Mouse (Mus musculus) monocyte, adult 5-6 weeks (primary cell): Measurements from ENCODE around the gene Itgb3bp. TPM values are rescaled to one million over a fixed set of nuclear protein-coding genes. Genes with fewer than 3 reads are reported as not detected.

Experiments
- ATAC-seq: fragments of 153-309, 156-312 bp; replicated peaks from 2 replicates; pipeline ENCODE4 v1.8.0; 2017; ENCODE audit warnings: mild to moderate bottlenecking; ENCODE audit not compliant: low TSS enrichment, insufficient number of reproducible peaks, severe bottlenecking, poor library complexity, low FRiP score
- total RNA-seq: library from RNA; stranded (forward); fragments of 200-1000, 200-491, 200-594 nt; gene quantifications from 3 replicates; pipeline ENCODE4 v1.2.3, GENCODE M21; 2017

Gene Itgb3bp
- total RNA-seq, 1 experiment from 2014 or later, result 6.0 TPM

DNA sequence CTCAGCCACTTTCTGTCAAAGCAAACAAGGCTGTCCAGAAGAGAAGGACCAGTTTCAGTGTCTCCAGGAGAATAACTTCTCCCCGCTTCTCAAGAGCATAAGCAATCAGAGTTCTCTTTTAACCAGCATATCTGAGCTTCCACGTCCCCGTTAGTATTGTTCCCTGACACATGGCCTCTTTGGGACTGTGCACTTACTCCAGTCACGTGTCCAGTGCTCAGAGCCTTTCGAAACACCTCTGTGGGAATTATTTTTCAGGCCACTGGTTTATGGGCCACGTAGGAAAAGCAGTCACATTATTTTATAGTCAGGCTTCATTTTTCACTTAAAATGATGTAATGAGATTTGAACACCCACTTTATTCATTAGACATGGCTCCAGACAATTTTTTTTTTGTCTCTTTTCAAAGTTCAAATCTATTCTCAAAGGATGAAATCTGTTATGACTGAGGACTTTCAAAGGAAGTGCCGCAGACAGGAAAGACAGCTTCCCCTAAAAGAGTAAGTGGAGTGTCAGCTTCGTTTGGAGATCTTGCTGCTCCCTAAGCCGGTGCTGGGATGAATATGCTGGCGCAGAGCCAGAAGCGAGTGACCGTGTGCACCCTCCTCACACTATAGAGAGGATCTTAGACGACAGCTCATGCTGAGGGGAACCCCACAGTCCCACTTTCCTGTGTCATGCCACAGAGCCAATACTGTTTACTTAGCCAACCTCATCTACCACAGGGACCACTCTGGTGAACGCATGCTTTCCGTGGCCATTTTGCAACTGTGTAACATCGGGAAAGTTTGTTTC lies 10.3 kb upstream of the Itgb3bp start:
- ATAC-seq, result no peak

DNA sequence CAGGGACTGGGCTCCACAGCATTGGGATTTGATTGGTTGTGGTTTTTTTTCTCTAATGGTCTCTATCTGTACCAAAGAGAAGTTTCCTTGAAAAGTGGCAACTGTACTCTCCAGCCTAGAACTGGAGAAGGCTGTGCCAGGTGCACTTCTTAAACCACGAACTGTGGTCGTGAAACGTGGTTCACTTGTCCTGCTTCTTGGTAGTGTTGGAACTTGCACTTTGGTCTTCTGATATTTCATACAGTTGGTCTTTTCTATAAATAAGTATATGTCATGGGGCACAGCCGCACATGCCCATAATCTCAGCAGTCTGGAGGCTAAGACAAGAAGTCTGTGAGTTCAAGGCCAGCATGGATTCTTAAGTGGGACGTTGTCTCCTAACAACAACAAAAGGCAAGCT lies 6.7 kb upstream of the Itgb3bp start:
- ATAC-seq, result no peak

DNA sequence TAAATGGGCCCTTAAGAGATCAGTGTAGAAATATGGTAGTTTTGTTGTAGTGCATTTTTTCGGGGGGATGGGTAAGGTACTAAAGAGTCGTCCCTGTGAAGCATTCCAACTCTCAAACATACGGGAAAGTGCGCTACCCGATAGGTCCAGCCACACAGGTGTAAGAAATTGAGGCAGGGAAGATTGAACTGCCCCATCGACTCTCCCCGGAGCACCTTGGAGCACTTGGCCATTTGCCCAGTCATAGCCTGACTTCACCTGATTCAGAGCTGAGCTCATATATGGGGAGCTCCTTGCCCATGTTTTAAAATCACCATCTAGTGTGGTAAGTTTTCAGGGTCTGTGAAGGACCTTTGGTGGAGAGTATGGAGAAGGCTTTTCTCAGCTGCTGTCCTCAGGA lies 5.2 kb upstream of the Itgb3bp start:
- no peak for ATAC-seq

DNA sequence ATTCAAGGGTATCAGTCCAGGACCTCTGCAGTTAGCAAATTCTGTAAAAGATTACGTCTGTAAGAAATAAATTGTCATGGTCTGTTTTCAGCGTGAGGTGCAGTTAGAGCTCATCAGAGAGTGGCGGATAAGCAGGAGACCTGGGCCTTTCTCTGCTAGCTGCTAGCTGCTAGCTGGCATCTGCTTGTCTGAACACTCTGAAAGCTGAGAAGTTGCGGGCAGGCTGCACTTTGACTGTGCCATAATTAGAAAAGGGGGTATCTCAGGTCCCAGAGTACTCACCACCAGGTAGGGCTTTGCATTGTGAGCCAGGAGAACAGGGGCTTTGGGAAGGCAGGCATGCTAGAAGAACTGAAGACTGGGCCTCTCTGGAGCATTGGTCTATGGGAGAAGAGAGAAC lies 2.2 kb upstream of the Itgb3bp start:
- ATAC-seq, result no peak

DNA sequence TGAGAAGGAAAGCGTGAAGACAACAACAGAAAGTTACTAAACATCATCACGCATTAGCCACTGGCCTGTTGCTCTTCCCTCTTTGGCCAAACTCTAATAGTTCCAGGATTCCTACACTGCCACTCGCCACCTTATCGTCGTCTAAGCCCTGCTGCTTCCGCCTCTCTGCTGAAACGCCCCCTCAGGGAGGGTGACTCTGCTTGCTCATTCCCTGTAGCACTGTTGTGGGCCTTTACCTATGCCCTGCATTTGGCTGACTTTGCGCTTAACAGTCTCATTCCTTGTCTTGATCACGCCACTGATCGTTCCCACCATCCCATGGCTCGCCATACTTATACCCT lies 1.6 kb upstream of the Itgb3bp start:
- no peak for ATAC-seq

DNA sequence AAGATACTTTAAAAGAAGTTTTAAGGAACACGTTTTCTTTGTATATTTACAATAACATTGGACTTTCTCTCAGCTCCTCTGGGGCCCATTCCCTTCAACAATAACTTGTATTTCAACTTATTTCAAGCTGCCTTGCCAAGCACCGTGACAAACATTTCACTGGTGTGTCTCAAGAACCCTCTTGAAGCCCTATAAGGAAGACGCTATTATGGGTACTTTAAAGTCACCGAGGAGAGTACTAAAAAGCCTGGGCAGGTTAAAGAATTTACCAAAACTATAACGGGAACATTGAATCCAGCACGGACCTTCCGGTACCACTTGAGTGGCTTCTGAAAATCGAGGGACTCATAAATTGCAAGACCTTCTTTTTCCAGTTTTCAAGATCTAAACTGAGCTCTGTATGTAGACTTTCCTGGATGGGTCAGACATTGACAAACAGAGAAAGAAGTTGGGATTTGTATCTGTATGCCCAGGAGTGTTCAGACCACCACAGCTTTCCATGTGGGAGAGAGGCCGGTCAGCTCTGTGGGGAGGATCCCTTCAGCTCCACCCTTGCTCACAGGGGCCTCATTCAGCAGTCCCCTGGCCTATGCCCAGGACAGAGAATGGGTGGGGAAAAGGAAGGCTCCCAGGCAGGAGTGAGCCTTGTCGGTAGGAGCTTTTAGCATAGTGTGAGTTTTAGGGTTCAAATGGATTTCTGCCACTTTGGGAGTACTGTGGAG lies 1.1 kb upstream of the Itgb3bp start:
- ATAC-seq, result no peak

DNA sequence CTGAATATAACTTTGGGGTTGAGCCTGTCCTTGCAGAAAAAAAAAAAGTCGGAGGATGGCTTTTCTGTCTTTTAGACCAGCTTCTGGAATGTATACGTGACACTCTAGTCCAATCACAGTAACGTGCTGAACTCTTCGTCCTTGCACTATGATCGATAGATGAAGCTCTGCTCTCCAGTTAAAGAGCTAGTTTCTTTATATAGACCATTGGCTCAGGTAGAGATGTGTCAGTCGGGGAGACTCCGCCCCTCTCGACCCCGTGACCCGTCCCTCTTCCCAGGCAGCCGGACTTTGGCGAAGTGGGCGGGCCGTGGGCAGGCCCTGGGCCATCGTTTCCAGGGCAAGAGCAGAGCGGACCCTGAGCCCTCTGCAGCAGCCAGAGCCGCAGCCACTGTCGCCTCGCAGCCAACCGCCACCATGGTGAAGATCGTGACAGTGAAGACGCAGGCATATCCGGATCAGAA lies 432 bp downstream of the Itgb3bp start, which contains the start of gene Pgm1:
Pgm1 (plus strand) TSS at position 266 of the 464 bp plus-strand sequence.
- peak; percentile 85 for ATAC-seq

DNA sequence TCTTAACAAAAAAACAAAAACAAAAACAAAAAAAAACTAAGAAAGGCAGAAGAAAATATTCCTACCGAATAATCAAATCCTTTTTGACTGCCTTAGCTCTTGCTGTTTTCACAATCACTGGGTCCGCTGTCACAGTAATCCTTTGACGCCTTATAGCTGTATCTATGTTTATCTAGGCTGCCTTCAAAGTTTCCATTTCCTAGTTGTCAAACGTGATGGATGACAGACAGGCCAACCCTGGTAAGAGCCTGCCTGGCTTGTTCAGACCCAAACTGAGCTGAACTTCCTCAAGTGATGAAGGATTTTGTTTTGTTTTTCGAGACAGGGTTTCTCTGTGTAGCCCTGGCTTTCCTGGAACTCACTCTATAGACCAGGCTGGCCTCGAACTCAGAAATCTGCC lies 1.1 kb downstream of the Itgb3bp start:
- no peak for ATAC-seq

DNA sequence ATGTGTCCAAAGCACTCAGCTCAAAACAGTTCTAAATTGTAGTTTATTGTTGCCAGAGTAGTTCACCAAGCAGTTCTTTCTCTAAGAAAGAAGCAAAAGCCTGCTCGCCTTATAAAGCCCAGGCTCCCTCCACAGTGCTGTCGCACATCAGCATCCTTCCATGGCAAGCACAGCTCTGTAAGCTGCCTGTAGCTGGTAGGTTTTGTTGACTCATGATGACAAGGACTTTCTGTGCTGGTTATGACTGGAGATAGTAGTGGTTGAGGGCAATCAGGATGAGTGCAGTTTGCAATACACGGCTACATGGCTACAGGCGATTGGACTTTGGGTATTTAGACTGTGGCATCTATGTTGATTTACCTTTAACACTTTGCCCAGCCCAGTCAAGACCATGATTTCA lies 3.2 kb downstream of the Itgb3bp start:
- ATAC-seq, result no peak

DNA sequence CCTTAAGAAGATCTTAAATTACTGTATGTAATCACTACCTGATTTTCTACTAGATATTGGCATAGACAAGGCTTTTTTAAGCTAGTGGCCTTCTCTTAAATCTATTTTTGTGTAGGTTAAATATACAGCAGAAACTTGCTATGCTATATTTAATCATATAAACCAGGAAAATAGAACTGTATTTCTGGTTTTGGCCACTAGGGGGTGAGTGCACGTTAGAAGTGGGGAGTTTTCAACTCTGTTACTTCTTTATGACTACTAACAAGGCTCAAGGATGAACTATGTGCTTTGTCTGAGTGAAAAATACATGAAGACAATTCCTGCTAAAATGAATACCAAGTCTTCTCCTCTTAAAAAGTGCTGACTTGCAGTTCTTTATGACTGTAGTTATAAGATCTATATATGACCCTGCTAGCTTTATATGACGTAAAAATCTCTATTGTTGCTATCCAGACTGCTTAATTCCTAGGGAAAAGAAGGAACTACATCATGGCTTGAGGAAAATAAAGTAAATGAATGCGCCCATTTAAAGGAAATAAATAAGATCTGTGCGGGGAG lies 15.6 kb downstream of the Itgb3bp start:
- ATAC-seq, result no peak

DNA sequence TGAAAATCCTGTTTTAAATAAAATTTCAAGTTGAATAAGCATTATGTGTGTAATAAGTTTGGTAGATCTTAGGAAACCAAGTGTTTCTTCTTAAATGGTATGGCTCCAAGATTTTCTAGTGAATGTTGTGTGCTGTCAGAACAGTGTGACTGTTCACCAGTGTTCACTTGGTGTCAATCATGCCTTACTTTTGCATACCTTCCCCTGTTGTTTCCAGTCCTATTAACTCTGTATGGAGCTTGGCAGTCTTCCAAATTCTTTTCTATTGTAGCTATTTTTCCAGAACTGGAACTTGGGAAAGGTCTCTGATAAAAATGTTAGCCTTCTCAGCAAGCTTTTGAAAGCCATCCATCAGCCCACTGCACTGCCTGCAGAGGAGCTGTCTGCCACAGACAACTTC lies 47.2 kb downstream of the Itgb3bp start:
- ATAC-seq, result no peak

DNA sequence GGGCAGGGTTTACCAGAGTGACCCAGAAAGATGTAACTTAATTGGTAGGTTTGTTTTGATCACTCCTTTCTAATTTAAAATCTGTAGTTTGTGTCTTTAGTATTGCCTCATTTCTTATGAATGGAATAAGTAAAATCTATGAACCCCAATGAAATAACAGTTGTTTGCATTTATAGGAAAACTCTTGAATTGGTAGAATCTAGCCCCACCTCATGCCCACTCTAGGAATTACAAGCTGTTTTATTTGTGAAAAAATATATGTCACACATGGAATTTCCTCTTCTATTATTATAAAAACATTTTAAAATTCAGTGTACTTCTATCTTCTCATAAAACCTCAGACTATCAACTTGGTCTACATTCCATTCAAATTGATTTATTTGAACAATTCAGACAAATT lies 47.7 kb downstream of the Itgb3bp start:
- ATAC-seq, result no peak

DNA sequence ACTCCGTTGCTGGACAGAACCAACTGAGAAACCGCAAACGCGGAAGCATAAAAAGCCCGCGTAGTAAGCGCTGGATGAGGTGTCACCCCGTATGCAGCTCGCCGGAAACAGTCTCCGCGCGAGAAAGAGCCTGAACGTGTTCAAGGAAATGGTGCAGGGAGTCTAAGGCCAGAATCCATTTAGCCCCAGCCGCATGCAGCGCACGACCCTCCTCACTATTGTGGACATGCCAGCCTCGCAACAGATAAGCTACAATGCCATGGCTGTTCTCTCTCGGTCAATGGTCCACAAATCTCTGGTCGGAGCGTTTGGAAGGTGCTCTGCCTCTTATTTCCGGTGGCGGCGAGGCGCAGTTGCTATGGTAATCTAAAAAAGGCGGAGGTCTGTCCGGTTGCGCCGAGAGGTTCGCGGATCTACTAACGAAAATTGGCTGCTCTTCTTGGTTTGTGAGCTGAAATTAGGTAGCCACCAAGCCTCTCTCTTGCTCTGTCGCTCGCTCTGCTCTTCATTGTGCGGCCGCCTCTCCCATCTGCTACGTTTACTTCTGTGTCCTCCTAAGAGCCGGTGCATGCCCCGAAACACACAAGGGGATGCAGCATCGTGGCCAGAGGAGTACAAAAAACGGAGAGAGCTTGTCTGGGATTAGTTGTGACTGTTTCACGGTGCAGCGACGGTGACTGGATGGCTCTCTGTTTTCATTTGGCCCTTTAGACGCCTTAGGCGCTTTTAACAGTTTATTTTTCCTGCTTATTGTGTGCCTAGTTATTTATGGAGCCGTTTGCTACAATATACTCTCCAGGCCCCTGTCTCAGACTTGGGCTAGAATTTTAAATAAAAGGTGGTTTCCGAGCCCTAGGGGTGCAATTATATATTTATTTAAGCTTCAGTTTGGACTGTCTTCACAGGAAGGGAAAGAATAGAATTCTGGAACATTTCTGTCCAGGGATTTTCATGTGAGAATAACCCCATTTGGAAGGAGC lies 100.2 kb downstream of the Itgb3bp start, which contains the start of gene Efcab7:
Efcab7 (plus strand) TSS at position 105 of the 980 bp plus-strand sequence.
- ATAC-seq, result peak; percentile 93

DNA sequence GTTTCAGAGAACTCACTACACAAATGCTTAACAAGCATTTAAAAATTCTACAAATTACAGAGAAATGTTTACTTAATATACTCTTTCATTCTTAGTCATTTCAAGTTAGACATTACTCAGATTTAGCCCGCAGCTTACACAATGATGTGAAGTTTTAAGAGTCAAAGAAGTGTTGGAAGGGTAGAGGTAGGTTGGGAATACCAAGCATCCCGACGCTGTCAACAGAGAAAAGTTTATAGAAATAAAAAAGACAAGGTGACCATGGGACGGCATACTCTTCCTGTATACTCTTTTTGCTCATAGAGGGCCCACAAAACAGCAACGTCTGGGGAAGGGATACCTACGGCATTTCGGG lies 100.9 kb downstream of the Itgb3bp start:
- no peak for ATAC-seq

DNA sequence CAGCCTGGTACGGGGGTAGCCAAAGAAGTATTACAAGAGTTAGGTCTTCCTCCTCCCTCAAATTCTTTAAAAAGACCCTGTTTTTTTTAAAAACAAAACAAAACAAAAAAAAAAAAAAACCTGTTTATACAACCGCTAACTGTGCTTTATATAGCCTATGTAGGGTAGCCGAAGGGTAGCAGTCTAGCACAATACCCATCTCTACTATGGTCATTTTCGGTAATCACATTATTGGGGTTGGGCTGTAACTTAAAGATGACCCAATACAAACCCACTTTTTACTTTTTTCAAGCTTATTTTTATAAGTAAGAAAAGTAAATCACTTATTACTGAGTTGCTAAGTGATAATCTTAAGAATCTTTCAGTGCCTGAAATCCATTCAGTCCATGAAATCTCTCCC lies 101.3 kb downstream of the Itgb3bp start:
- ATAC-seq, result no peak

DNA sequence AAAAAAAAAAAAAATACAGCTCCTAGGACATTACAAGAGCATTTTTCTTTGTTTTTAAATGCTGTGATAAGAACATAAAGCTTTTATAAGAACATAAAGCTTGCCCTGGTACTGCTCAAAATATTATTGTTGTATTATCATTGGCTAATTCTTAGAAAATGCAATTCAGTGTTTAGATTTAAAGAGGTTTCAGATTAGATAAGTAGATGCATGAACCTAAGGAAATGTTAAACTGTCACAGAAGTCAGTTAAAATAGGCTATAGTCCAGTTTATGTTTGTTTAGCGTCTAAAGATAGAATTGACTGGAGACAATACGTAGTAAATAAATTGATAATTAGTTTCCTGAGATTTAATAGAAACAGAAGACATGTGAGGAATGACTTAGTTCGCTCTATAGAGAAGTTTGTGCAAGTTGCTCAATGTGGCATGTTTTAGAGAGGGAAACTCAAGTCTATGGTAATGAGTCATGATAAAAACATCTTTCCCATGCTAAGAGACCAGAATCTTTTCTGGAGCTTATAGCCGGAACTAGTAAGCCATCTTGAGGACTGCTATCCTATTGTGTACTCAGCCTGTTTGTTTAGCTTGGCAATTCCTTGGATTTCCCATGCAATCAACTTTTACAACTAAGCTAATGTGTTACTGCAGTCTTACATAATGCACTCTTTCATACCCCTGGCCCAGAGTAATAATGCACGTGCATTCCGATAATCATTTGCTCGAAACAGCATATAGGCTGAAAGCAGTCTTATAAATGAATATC lies 112.7 kb downstream of the Itgb3bp start:
- no peak for ATAC-seq

DNA sequence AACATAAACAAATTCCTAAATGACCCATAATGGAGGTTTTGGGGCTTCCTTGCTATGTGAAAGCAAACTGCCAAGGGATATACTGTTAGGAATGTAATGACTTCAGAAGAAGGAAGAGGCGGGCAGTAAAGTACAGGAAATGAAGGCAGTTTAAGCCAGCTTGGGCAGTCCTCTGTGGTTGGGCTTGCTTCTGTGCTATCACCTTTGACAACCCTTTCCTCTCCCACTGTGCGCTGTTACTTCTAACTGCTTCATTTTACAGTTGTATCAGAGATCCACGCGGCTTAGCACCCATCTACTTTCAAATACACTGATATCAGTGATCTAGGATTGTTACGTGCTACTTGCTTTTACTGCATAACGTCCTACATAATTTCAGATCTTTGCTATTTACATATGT lies 137.2 kb downstream of the Itgb3bp start:
- no peak for ATAC-seq

DNA sequence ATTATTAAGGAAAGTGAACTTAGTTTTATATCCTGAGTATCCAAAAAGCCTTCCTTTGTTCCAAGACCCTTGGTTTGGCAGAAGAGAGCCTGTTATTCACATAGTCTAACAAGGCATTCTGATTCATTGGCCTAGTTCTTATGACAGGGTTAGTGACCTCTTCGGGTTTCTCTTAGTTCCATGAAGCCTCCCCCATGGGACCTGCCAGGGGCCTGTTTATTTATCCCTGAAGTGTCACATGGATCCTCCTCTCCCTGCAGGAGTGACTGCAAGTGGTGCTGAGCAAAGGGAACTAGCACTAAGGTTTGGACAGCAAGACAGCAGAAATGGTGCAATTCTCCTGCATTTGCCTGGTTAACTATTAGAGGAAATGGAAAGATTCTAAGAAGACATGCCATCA lies 156.6 kb downstream of the Itgb3bp start:
- ATAC-seq, result no peak
